Mouse (Mus musculus) mesoderm, embryonic 11.5 days (tissue): ENCODE measurements around the gene Insl3.
"Not testable (repeated sequence)": the region's sequence is repeated elsewhere in the genome, so short reads cannot be mapped to it uniquely, and the experiment has no call there.

Source experiments
- DNase-seq: peaks from one replicate; pipeline ENCODE4 v3.0.0-alpha.2; 2012; ENCODE audit warnings: low read depth, low spot score

The Insl3 gene

DNA sequence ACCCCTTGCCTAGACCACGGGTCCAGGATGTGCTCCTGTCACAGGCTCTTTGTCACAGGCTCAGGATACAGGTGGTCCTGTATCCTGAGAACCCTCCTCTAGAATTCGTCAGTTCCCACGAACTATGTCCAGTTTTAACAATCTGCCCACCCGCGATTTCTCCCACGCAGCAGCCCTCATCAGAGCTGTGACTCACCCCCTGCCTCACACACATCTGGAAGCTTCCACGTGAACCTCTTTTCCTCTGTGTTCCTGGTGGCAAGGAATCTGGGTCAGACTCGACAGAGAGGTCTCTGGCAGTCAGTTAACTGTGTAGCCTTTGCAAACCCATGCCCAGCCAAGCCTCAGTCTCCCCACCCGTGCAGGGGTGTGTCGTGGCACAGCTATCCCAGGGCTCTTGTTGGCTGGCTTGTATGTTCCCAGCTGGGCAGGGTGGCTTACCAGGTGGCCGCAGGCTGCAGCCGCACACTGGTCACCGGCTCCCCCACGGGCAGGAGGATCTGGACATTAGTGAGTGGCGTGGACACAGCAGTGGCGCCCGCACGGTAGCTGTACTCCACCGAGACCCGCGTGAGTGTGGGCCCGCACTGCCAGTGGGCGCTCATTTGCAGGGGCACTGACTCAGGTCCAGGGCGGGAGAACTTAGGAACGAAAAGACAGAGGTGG is 20.3 kb downstream of the Insl3 start:
- no peak for DNase-seq

DNA sequence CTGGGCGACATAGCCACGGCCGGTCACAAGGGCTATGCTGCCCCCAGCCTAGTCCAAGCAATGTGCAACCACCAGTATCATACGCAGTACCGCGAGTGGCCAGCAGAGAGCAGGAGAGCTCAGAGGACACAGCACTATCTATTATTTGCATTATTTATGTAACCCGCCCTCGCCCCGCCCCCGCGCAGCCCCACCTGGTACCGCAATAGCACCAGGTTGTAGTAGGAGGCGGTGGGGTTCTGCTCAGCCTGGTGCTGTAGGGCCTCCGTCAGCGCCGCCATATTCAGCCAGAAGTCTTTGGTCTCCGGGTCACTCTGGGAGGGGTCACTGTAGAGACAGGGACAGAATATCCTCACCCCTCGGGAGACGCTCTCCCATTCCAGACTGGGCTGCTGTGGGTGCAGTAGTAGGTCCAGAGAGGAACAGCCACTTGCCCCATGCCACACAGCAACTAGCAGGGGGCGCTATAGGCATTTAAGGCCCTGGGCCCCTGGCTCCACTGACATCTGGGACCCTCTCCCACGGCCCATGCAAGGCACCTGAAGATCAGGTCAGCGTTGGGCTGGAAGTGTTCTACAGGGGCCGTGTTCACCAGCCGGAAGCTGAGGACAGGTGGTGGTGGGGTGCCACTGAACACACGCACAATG is 20.9 kb downstream of the Insl3 start:
- peak; percentile 83 for DNase-seq

DNA sequence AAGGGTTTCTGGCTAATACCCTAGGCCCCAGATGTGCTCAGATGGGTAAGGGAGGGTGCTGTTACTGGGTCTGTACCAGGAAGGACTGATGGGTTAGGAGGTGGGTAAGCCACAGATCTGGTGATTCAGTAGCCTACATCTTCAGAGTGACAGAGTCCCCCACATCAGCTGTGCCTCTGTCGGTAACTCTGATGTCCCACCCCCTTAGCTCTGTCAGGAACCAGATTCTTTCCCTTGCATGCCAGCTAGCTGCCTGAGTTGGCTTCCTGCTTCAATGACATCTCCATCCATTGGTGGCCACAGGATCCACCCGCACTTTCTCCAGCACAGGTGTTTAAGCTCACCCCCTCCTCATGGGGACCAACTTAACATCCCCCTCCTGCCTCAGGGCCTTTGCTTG is 22.6 kb downstream of the Insl3 start:
- no peak for DNase-seq

DNA sequence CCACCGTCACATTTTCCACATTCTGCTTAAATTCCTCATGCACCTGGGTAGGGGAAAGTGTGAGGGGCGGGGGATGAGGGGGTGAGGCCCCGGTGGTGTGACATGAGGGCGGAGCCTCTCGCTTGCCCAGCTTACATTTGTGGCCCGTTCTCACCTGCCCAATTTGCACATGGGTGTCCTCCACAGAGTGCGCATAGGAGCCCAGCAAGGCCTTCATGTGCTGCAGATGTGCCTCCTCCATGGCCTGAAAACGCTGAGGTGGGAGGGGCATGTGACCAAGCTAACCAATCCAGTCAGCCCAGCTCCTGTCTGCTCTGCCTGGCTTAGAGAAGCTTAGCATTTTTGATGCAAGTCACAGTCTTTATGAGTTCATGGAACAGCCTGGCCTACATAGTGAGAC is 26.5 kb downstream of the Insl3 start:
- DNase-seq, result no peak

DNA sequence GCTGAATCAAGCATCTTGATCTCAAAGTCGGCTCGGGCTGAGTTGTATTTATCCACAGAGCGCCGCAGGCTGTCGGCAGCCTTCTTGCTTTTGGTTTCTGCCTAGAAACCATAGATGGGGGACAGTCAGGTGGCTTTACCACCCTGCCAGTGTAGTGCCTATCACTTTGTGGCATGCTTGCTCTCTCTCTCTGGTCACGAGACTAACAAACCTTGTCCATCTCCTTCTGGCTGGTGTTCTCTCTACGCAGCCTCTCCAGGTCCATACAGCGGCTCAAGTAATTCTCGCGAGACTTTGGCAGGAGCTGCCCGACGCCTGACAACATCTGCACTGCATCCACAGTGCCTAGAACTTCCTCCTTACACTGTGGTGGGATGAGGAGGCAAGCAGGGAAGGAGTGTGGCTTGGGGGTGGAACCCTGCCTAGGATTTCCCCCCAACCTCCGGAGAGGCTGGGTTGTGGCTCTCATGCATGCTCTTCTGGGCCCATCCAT is 27.6 kb downstream of the Insl3 start:
- no peak for DNase-seq

DNA sequence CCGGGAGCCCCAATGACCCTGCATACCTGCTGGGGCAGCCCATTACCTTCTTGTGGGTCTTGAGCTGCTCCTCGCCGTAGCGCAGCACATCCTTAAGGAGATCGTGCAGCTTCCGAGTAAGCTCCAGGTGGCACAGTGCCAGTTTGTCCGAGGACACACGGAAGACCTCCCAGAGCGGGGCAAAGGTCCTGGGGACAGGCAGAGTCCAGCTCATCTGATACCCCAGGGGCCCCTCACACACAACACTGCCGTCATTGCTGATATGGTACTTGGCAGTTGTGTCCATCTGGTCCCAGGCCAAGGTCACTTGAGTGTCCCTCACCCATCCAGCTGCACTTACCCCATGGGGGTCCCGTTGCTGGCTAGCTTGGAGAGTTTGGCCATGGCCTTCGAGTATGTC is 28.1 kb downstream of the Insl3 start:
- DNase-seq, result no peak

DNA sequence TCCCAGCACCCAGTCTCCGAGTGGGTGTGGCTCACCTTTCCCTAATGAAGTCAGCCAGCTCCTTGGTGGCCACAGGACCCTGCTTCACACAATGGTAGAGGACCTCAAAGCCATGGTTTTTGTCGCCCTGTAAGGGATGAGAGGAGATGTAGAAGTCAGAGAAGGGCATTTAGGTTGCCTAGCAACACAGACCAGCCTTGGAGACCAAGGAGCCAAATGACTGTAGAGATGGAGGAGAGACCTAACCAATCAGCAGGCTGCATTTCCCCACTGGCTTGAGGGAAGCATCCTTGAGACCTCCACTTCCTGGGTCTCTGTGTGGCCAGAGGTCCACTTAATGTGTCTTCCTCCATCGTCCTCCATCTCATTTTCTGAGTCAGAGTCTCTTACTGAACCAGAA is 29.2 kb downstream of the Insl3 start:
- no peak for DNase-seq

DNA sequence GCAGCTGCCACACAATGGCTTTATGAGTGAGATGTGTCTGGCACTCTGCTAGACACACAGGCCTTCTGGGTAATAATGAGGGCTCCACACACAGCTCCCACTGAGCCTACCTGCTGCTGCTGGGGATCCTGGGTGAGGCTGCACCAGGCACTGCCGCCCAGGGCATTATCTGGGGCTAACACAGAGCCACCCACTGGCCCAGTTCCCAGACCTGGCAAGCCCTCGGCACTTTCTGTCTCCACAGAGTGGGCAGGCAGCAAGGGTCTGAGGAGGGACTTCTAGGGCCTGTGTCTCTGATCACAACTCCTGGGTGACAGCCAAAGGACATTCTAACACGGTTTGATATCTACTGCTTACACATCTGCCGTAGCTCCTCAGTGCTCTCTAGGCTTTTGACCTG is 30.2 kb downstream of the Insl3 start:
- DNase-seq, result no peak

DNA sequence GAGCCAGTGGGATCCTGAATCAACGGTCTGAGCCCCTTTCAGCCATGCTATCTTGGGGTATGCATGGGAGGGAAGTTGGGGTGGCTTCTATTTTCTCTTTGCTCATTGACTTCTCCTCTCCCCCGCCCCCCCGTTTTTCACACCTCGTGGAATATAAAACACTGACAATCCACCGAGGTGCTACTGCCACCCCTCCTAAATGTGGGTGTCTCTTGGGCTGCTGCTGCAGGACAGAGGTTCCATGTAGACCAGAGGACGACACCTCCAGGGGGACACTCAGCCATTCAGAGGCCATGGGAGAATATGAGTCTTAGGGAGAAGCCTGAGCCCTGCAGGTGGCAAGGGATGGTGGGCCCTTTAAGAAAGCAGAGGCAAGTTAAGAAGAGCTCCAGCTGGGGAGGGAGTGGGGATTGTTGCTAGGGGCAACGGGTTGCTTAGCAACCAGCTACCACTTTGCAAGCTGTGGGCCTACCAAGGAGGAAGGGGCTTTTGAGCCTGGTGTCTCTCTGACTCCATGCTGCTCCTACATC is 31.0 kb downstream of the Insl3 start:
- DNase-seq, result peak; percentile 89

DNA sequence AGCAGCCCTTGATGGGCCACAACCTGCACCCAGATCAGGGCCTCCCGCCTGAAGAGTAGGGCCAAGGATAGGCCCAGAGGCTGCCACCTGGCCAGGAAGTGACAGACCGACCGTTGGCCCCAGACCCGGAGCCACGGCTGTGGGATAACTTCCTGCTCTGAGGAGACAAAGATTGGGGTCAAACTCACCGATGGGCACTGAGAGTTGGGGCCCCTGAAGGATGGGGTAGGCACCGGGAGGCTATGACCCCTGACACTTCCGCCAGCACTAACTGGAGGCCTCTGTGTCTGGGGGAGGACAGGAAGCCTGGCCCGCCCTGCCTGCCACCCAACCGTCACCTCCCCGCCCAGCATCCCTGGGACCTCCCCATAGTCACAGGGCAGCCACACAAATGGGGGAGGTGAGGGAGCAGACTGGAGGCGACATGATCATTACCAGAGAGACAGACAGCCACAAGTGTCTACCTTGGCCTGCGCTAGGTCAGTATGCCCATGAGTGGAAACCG is 34.1 kb downstream of the Insl3 start:
- DNase-seq, result no peak

DNA sequence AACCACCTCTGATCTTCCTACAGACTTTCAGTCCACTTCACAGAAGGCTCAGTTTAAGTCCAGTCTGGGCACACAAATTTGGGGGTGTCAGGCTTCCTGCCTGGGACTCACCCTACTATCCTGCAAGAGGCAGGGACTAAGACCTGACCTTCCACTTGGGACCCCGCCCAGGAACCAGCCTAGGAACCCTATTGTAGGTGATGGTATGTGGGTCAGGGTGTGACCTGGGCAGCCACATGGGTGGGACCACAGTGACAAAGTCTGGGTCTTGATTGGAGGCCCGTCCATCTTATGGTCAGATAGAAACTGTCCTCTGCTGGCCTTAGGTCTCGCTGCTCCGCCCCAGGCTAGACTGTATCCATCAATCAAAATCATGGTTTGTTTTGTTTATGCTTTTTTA is 35.4 kb downstream of the Insl3 start:
- DNase-seq, result no peak

DNA sequence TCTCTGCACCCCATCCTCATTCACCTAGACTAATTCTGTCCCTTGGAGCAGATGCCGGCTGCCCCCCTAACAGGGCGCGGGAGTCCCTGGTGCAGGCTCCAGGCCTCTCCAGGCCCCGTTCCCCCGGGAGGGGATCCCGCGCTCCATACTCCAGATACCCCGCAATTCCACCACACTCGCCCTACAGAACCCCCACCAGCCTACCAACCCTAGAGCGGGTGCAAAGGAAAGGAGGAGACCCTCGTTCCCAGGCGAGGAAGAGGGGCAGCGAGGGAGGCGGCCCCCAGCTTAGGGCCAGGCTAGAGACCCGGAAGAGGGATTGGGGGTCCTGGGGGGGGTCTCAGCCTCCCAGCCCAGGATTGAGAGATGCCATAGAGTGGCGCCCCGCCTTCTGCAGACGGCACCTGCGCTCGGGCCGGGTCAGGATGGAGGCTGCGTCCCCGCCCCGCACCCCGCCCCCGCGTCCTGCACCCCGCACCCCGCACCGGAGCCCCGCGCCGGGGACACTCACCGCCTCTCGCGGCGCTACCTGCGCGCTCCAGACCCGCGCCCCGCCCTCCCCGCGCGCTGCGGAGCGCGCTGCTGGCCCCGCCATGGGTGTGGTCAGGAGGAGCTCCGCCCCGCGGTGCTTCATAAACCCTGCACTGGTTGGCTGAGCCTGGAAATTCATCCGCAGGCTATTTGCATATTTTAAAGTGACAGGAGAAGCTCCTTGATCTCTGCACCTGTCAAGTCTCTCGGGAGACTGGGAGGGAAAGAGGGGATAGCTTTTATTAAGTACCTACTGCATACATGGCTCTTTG is 36.3 kb downstream of the Insl3 start, which contains the start of gene Fcho1:
Gene Fcho1, minus strand, starts transcription at position 595 of the 803 bp plus-strand sequence.
- peak; percentile 86 for DNase-seq

DNA sequence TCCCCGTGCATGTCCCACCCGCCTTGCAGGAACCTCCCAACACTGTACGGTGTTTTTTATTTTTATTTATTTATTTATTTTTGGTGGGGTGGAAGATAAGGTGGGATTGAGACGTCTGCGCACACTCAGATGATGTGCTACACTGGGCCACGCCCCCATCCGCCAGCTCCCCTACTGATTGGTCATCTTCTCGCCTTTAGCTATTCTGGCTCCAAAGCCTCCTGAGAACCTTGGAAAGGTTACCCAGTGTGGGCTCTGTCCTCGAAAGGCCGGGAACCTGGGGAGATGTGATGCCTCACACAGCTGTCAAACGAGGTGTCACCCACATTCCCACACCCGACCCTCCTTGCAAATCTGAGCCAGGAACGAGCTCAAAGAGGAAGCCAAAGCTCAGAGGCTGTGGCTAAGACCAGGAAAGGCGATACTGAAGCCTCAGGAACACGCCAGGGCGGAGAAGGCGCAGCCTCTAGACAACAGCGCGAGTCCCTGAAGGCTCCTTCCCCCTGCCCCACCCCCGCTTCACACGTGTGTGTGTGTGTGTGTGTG is 39.3 kb downstream of the Insl3 start:
- DNase-seq, result peak; percentile 45

DNA sequence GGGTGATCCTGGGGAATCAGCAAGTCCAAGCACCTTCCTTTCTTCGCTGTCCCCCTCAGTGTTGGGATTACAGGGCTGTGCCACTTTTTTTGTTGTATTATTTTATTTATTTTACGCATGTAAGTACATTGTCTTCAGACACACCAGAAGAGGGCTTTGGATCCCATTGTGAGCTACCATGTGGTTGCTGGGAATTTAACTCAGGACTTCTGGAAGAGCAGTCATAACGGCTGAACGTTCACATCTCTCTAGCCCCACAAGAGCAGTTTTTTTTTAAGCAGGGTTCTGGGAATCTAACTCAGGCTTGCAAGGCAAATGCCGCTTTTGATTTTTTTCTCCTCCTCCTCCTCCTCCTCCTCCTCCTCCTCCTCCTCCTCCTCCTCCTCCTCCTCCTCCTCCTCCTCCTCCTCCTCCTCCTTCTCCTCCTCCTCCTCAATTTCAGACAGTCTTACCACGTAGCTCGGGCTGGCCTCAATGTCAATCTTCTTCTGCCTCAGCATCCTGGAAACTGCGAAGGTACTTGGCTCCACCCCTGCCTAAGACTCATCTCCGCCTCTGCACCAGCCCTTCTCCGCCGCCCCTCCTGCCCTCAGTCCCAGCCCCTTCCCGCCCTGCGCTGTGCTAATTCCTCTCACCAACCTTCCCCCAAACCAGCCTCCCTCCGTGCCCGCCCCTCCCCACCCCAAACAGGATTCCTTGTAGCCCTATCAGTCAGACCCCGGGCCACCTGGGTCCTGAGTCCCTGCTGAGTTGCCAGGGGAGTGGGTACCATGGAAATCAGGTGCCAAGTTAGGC is 40.0 kb downstream of the Insl3 start:
- DNase-seq, result no peak

DNA sequence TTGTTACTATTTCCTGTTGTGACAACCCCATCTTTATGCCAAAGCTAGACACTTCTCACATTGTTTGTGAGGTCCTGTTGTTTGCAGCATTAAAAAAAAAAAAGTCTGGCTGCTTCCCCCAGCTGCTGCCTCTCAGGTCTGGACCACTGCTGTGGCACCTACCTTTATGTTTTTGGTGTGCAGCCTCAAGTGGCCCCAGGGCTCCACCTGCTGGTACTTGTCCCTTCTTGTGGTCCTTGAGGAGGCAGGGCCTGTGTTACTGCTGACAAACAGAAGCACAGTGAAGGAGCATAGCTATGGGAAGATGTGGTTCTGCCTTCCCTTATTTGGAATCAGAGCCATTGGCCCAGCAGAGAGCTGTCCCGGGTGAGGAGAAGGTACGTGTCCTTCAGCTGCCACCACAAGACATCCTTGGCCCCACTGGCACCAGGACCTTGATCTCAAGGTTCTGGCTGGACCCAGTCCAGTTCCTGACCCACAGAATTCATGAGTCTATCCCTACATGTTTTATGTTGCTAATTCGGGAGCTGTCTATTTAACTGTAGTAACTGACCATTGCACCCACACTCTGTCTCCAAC is 42.7 kb downstream of the Insl3 start:
- no peak for DNase-seq

DNA sequence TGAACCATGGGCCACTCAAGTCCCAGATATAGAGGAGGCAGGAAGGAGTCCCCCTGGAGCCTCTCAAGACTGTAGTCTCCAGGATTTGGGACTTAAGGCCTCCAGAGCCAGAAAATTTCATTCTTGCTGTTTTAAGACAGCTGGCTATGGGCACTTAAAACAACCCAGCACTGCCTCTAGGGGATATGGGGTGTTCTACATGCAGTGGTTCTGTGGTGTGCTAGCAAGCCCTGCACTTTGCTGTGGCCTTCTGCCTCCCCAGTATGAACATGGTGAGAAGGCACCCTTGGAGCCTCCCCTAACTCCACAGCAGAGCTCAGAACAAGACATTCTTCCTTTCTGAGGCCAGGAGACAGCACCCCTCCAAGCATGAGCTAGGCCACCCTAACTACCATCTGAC is 49.3 kb downstream of the Insl3 start:
- DNase-seq, result not testable (repeated sequence)
